Mouse (Mus musculus) lung, postnatal 14 days (tissue): ENCODE data around the gene Elavl4.
A peak's percentile ranks its signal among the peaks of the same experiment; 100 is the strongest.

Experiments
- DNase-seq: peaks from one replicate; pipeline ENCODE4 v3.0.0; 2021

Elavl4 gene

GRCm38 (mm10) chr4:110351178-110352000, at the start of gene Elavl4:
Gene Elavl4, minus strand, starts transcription at chr4:110351909.
- DNase-seq = peak; percentile 18

GRCm38 (mm10) chr4:110397618-110398045, 45.9 kb upstream of the Elavl4 start, which contains the start of gene Agbl4:
Gene Agbl4, plus strand, starts transcription at chr4:110397661.
- peak; percentile 41 for DNase-seq

GRCm38 (mm10) chr4:110396221-110396620, 44.5 kb upstream of the Elavl4 start:
- DNase-seq = no peak

- no peak for DNase-seq
Measured at GRCm38 (mm10) chr4:110360568-110360967, 8.9 kb upstream of the Elavl4 start.

GRCm38 (mm10) chr4:110352001-110352369, 276 bp upstream of the Elavl4 start:
- no peak for DNase-seq

- DNase-seq = no peak
Measured at GRCm38 (mm10) chr4:110350856-110351177, 892 bp downstream of the Elavl4 start.

- no peak for DNase-seq
Measured at GRCm38 (mm10) chr4:110323912-110324311, 27.8 kb downstream of the Elavl4 start.

- no peak for DNase-seq
Measured at GRCm38 (mm10) chr4:110312126-110312525, 39.6 kb downstream of the Elavl4 start.

GRCm38 (mm10) chr4:110306972-110307371, 44.7 kb downstream of the Elavl4 start:
- no peak for DNase-seq

- DNase-seq = no peak
Measured at GRCm38 (mm10) chr4:110306559-110306958, 45.1 kb downstream of the Elavl4 start.

- DNase-seq = no peak
Measured at GRCm38 (mm10) chr4:110295793-110296192, 55.9 kb downstream of the Elavl4 start.

- no peak for DNase-seq
Measured at GRCm38 (mm10) chr4:110293238-110293637, 58.5 kb downstream of the Elavl4 start.

GRCm38 (mm10) chr4:110292471-110292870, 59.2 kb downstream of the Elavl4 start:
- DNase-seq = no peak

GRCm38 (mm10) chr4:110290544-110291095, 61.1 kb downstream of the Elavl4 start:
- no peak for DNase-seq

GRCm38 (mm10) chr4:110290056-110290455, 61.7 kb downstream of the Elavl4 start:
- DNase-seq = no peak

GRCm38 (mm10) chr4:110287412-110288067, 64.2 kb downstream of the Elavl4 start:
- no peak for DNase-seq

- no peak for DNase-seq
Measured at GRCm38 (mm10) chr4:110286841-110287240, 64.9 kb downstream of the Elavl4 start.

GRCm38 (mm10) chr4:110286371-110286781, 65.3 kb downstream of the Elavl4 start:
- DNase-seq = no peak

- DNase-seq = no peak
Measured at GRCm38 (mm10) chr4:110285346-110286330, 66.1 kb downstream of the Elavl4 start.

GRCm38 (mm10) chr4:110284446-110284845, 67.3 kb downstream of the Elavl4 start:
- DNase-seq = no peak

GRCm38 (mm10) chr4:110270046-110270445, 81.7 kb downstream of the Elavl4 start:
- no peak for DNase-seq

- no peak for DNase-seq
Measured at GRCm38 (mm10) chr4:110266804-110267575, 84.7 kb downstream of the Elavl4 start.
